Mouse (Mus musculus) CH12.LX (cell line): ENCODE results near the gene Arfgap1. TPM values are rescaled to one million over a fixed set of nuclear protein-coding genes. Genes with fewer than 3 reads are reported as not detected.

Source experiments
- DNase-seq: peaks from one replicate; pipeline ENCODE4 v3.0.0-alpha.2; 2013; ENCODE audit errors: extremely low read depth
- H3K27ac ChIP-seq: 2 replicates; pipeline ENCODE4 v1.5.1; 2012; ENCODE audit warnings: low read depth, mild to moderate bottlenecking, control low read depth, moderate library complexity; ENCODE audit not compliant: insufficient read depth
- H3K27me3 ChIP-seq: replicated peaks from 2 replicates; pipeline ENCODE3; 2012; ENCODE audit warnings: inconsistent platforms
- H3K36me3 ChIP-seq, 2 experiments: replicated peaks in 1 of 2; 2 replicates each; pipeline versions ENCODE3 to v1.6.1; 2012; ENCODE audit warnings: inconsistent platforms in 1 of 2, low read length in 1 of 2, mild to moderate bottlenecking in 1 of 2, mixed read lengths in 1 of 2, moderate library complexity in 1 of 2; ENCODE audit not compliant: control insufficient read depth in 1 of 2, insufficient read depth in 1 of 2
- H3K4me1 ChIP-seq, 2 experiments: 2 replicates each; pipeline ENCODE4 v1.6.1; 2012; ENCODE audit warnings: inconsistent platforms in 1 of 2, moderate library complexity in 1 of 2; ENCODE audit not compliant: insufficient read depth in 2 of 2, control insufficient read depth in 1 of 2
- H3K4me2 ChIP-seq: 2 replicates; pipeline ENCODE4 v1.6.1; 2012; ENCODE audit warnings: low read depth, mild to moderate bottlenecking, control low read depth; ENCODE audit not compliant: poor library complexity, insufficient read depth, severe bottlenecking
- H3K4me3 ChIP-seq, 3 experiments: fragments of 150-350 bp in 1 of 3; sonication (generic) in 1 of 3; replicated peaks in 1 of 3; 2 replicates each; pipeline versions ENCODE3 to v1.5.1; 2011 to 2012; ENCODE audit warnings: low read depth in 2 of 3, low read length in 2 of 3, mild to moderate bottlenecking in 2 of 3, moderate library complexity in 2 of 3, control low read depth in 1 of 3, improper control_type of control experiment in 1 of 3, inconsistent platforms in 1 of 3, mixed read lengths in 1 of 3; ENCODE audit not compliant: poor library complexity in 1 of 3
- H3K79me2 ChIP-seq: replicated peaks from 2 replicates; pipeline ENCODE4 v1.6.1; 2012; ENCODE audit warnings: mild to moderate bottlenecking, moderate library complexity; ENCODE audit not compliant: control insufficient read depth, poor library complexity, insufficient read depth, severe bottlenecking; ENCODE audit errors: extremely low read depth
- H3K9ac ChIP-seq: 2 replicates; pipeline ENCODE4 v1.6.1; 2012; ENCODE audit warnings: low read depth, mild to moderate bottlenecking, control low read depth, moderate library complexity; ENCODE audit not compliant: insufficient read depth
- H3K9me3 ChIP-seq: replicated peaks from 2 replicates; pipeline ENCODE3; 2012; ENCODE audit warnings: low read length, inconsistent platforms, mixed read lengths
- BHLHE40 ChIP-seq: IDR thresholded peaks from 2 replicates; pipeline ENCODE4 v1.6.1; 2011; ENCODE audit warnings: mild to moderate bottlenecking, low read depth, low read length, improper control_type of control experiment
- ELF1 ChIP-seq: IDR thresholded peaks from 2 replicates; pipeline ENCODE4 v1.6.1; 2014; ENCODE audit warnings: low read depth, mild to moderate bottlenecking, inconsistent platforms, low read length, improper control_type of control experiment
- EP300 ChIP-seq: IDR thresholded peaks from 2 replicates; pipeline ENCODE4 v1.6.1; 2011; ENCODE audit warnings: low read length, improper control_type of control experiment
- ETS1 ChIP-seq: conservative IDR thresholded peaks from 2 replicates; pipeline ENCODE4 v1.6.1; 2012; ENCODE audit warnings: low read depth, mild to moderate bottlenecking, inconsistent platforms, low read length, improper control_type of control experiment, moderate library complexity
- GABPA ChIP-seq: IDR thresholded peaks from 2 replicates; pipeline ENCODE4 v1.6.1; 2012; ENCODE audit warnings: low read depth, low read length, improper control_type of control experiment, inconsistent platforms; ENCODE audit not compliant: insufficient replicate concordance
- IRF4 ChIP-seq: IDR thresholded peaks from 2 replicates; pipeline ENCODE4 v1.6.1; 2014; ENCODE audit warnings: low read depth, mild to moderate bottlenecking, inconsistent platforms, low read length, improper control_type of control experiment
- MAFK ChIP-seq: IDR thresholded peaks from 2 replicates; pipeline ENCODE4 v1.6.1; 2011; ENCODE audit warnings: low read length, improper control_type of control experiment; ENCODE audit not compliant: insufficient replicate concordance
- MXI1 ChIP-seq: IDR thresholded peaks from 2 replicates; pipeline ENCODE4 v1.6.1; 2011; ENCODE audit warnings: mild to moderate bottlenecking, low read depth, low read length, improper control_type of control experiment
- NELFE ChIP-seq: IDR thresholded peaks from 2 replicates; pipeline ENCODE4 v1.6.1; 2011; ENCODE audit warnings: low read depth, low read length, improper control_type of control experiment
- NRF1 ChIP-seq: IDR thresholded peaks from 2 replicates; pipeline ENCODE4 v1.6.1; 2014; ENCODE audit warnings: low read depth, mild to moderate bottlenecking, inconsistent platforms, low read length, improper control_type of control experiment, moderate library complexity
- POLR2A ChIP-seq: IDR thresholded peaks from 2 replicates; pipeline ENCODE4 v1.6.1; 2011; ENCODE audit warnings: low read depth, mild to moderate bottlenecking, improper control_type of control experiment, low read length
- RAD21 ChIP-seq: IDR thresholded peaks from 2 replicates; pipeline ENCODE4 v1.6.1; 2011; ENCODE audit warnings: low read depth, mild to moderate bottlenecking, low read length, improper control_type of control experiment, moderate library complexity
- SIN3A ChIP-seq: IDR thresholded peaks from 2 replicates; pipeline ENCODE4 v1.6.1; 2012; ENCODE audit warnings: low read length, improper control_type of control experiment, inconsistent platforms
- TCF12 ChIP-seq: IDR thresholded peaks from 2 replicates; pipeline ENCODE4 v1.6.1; 2014; ENCODE audit warnings: low read depth, mild to moderate bottlenecking, inconsistent platforms, low read length, improper control_type of control experiment
- USF2 ChIP-seq: conservative IDR thresholded peaks from 2 replicates; pipeline ENCODE4 v1.6.1; 2011; ENCODE audit warnings: low read depth, low read length, improper control_type of control experiment
- ZC3H11A ChIP-seq: IDR thresholded peaks from 2 replicates; pipeline ENCODE4 v1.6.1; 2012; ENCODE audit warnings: low read depth, mild to moderate bottlenecking, inconsistent platforms, low read length, improper control_type of control experiment
- ZNF384 ChIP-seq: IDR thresholded peaks from 2 replicates; pipeline ENCODE4 v1.6.1; 2012; ENCODE audit warnings: low read depth, low read length, improper control_type of control experiment, inconsistent platforms
- dilution Hi-C: fragments of 300-500 bp; cut with MboI; formaldehyde crosslinking; loops from 2 replicates; pipeline ENCODE4 v1.14.3; 2020; ENCODE audit warnings: low sequenced_read_pairs; ENCODE audit not compliant: extremely low pct_unique_long_range_greater_than_20kb, extremely low pct_ligation_motif_present
- in situ Hi-C: fragments of 300-500 bp; cut with MboI; formaldehyde crosslinking; loops from 3 replicates; pipeline ENCODE4 v1.14.3; 2019; ENCODE audit warnings: low sequenced_read_pairs, low pct_ligation_motif_present, low pct_unique_long_range_greater_than_20kb, mixed read lengths
- polyA plus RNA-seq: library from polyadenylated mRNA; unstranded; fragments of >175 nt; gene quantifications from 2 replicates; pipeline ENCODE4 v1.2.1, GENCODE M21; 2012; ENCODE audit warnings: low read depth; ENCODE audit not compliant: insufficient read length
- total RNA-seq, 2 experiments: library from RNA; depleted of rRNA; stranded (reverse); fragments of 300-350 nt in 1 of 2; fragments of >200 nt in 1 of 2; gene quantifications; 2 replicates each; pipeline ENCODE4 v1.2.3; 2012 to 2014

Gene Arfgap1
- total and polyA plus RNA-seq, 3 experiments = 21.3 to 37.5 (median 32.4) TPM

DNA sequence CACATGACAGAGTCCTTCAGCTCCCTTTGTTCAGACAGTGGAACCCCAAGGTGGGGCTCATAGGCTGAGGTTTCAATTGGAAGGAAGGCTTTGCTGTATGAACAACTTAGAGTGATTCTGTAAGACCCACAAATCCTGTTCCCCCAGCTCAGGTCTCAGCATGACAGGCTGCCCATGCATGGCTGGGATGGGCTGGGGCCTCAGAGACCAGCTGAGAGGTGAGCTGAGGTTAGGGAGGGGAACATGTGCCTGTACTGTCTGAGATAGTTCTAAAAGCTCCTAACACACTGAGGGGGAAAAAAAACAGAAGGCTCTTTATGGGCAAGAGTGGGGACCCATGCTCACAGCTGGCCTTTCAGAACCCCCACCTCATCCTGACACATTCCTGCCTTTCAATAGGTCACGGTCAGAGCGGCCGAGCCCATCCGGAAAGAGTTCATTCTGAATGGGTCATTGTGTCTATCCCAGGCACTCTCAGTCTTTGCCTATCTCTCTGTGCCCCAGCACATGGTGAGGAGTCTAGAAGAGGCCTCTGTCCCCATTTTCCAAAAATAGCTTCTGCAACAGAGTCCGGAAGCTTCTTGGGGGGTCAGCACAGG is 20.5 kb downstream of the Arfgap1 start:
- no peak overlapping the region for H3K4me3 ChIP-seq
- in situ Hi-C loops (no loop called here), dilution Hi-C loops (no loop called here)
- TF ChIP-seq ZC3H11A = no peak
- no peak for TF ChIP-seq SIN3A
- TF ChIP-seq NELFE = no peak
- TF ChIP-seq GABPA = no peak
- no peak for TF ChIP-seq USF2
- TF ChIP-seq RAD21 = no peak
- no peak for TF ChIP-seq POLR2A
- TF ChIP-seq NRF1 = no peak
- TF ChIP-seq EP300 = no peak
- TF ChIP-seq ZNF384 = no peak
- TF ChIP-seq ELF1 = no peak
- TF ChIP-seq MAFK = no peak
- TF ChIP-seq TCF12 = no peak
- TF ChIP-seq BHLHE40 = no peak
- TF ChIP-seq ETS1 = no peak
- H3K9me3 ChIP-seq = no peaks in the 10 kb centered on the region
- H3K4me1 ChIP-seq = no peaks in the 10 kb centered on the region
- no peak overlapping the region for H3K9ac ChIP-seq
- H3K27ac ChIP-seq = no peak overlapping the region
- no peak overlapping the region for H3K4me2 ChIP-seq
- peaks cover 9 to 37% of the 10 kb centered on the region in 2 experiments for H3K36me3 ChIP-seq
- no peaks in the 10 kb centered on the region for H3K79me2 ChIP-seq
- DNase-seq = no peak
- no peaks in the 10 kb centered on the region for H3K27me3 ChIP-seq

- dilution Hi-C loops = no loop called here
- Histone ChIP-seq H3K27me3 (no peaks in the 10 kb centered on the region), H3K9me3 (no peaks in the 10 kb centered on the region), H3K9ac (no peak overlapping the region)
- in situ Hi-C loops = no loop called here
- TF ChIP-seq MXI1 (no peak), IRF4 (no peak)
- TF ChIP-seq, all 38 proteins: peak for 0
- H3K36me3 ChIP-seq = peaks cover 0 to 28% of the 10 kb centered on the region in 2 experiments
- DNase-seq = no peak
- H3K79me2 ChIP-seq = no peaks in the 10 kb centered on the region
- H3K27ac ChIP-seq = no peak overlapping the region
- no peak overlapping the region for H3K4me3 ChIP-seq
- H3K4me1 ChIP-seq = no peaks in the 10 kb centered on the region
- H3K4me2 ChIP-seq = no peak overlapping the region
Observed at GRCm38 (mm10) chr2:180988347-180988913, 21.4 kb downstream of the Arfgap1 start.
